Mouse (Mus musculus) frontal cortex, postnatal 10 days (tissue): ENCODE results near the gene Aox4.

Source experiments
- DNase-seq, 2 experiments: peaks; one replicate each; pipeline ENCODE4 v3.0.0; 2022; ENCODE audit warnings: low spot score in 2 of 2, mixed read lengths in 1 of 2

Gene Aox4

GRCm38 (mm10) chr1:58301073-58301472, 90.9 kb downstream of the Aox4 start:
- DNase-seq: no peak

DNA sequence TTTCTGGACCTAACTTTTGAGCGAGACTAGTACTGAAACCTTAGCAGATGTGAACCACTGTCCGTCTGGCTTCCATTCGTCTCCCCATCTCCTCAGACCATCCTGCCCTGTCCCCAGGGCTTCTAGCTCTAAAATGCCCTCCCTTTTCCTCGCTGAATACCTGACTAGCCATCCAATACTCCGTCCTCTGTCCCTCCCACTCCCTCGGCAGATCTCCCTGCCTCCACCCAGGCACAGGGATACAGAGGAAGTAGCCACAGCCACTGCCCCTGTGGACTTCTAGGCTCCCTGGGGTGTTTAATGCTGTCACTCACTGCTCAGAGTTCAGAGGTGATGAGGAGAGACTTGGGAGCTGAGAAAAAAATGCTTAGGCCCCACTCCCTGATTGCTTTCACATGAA, 91.8 kb downstream of the Aox4 start:
- no peak for DNase-seq

GRCm38 (mm10) chr1:58303009-58303408, 92.8 kb downstream of the Aox4 start:
- DNase-seq: no peak

DNA sequence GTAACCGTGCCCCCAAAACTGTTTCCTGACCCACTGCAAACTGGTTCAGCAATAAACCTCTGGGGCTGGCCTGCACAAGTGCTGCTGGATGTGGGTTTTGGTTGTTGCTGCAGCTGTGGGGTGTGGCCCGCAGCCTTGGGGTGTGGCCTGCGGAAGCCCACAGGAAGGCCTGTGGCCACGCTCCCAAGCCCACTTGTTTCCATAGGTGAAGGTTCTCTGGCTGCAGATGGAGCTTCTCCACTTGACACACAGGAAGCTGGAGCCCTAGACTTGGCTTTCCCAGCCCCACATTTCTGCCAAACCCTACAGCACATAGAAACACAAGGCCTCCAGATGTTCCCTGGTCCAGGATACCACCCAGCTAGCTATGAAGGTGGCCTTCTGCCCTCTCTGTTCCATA, 93.5 kb downstream of the Aox4 start:
- DNase-seq: peak in 1 of 2 experiments; percentile 3

GRCm38 (mm10) chr1:58304296-58304695, 94.1 kb downstream of the Aox4 start:
- no peak for DNase-seq

GRCm38 (mm10) chr1:58307181-58307580, 97.0 kb downstream of the Aox4 start:
- no peak for DNase-seq

- no peak for DNase-seq
Measured at GRCm38 (mm10) chr1:58308594-58308993, 98.4 kb downstream of the Aox4 start.

DNA sequence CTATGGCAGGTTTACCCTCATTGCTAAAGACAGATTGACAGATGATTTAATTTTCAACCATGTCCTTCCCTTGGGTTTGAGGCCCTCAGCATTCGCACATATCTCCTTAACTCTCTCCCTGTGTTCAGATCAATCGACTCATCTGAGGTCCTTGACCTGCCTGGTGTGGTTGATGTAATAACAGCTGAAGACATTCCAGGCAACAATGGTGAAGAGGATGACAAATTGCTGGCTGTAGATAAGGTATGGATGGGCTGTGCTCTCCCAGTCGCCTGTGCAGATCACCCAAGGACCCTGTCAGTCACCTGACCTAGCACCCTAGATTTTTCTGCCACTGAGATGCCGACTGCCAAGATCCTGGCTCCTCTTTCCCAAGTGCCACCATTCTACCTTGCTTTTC, 99.7 kb downstream of the Aox4 start:
- no peak for DNase-seq

- no peak for DNase-seq
Measured at GRCm38 (mm10) chr1:58311221-58311864, 101.1 kb downstream of the Aox4 start.

GRCm38 (mm10) chr1:58313173-58313572, 103.0 kb downstream of the Aox4 start:
- no peak for DNase-seq

GRCm38 (mm10) chr1:58315532-58315931, 105.3 kb downstream of the Aox4 start:
- DNase-seq: no peak
